Mouse (Mus musculus) bone marrow, adult 2 months (tissue): Measurements from ENCODE around the gene Tnfrsf23. TPM values are rescaled to one million over a fixed set of nuclear protein-coding genes. Genes with fewer than 3 reads are reported as not detected.

ENCODE experiments used
- H3K27ac ChIP-seq: fragments of 200-500 bp; 2 replicates; pipeline ENCODE4 v1.5.1; 2012; ENCODE audit warnings: low read depth, mild to moderate bottlenecking, control low read depth, inconsistent platforms, low read length; ENCODE audit not compliant: control insufficient read depth, poor library complexity, insufficient read depth
- H3K4me1 ChIP-seq: fragments of 200-500 bp; 2 replicates; pipeline ENCODE4 v1.6.1; 2011; ENCODE audit warnings: low read length; ENCODE audit not compliant: control insufficient read depth, insufficient read depth
- H3K4me3 ChIP-seq: fragments of 200-500 bp; replicated peaks from 2 replicates; pipeline ENCODE3; 2011; ENCODE audit warnings: mild to moderate bottlenecking, low read depth, low read length, control low read depth; ENCODE audit not compliant: control insufficient read depth
- CTCF ChIP-seq: fragments of 200-500 bp; IDR thresholded peaks from 2 replicates; pipeline ENCODE4 v1.5.1; 2011; ENCODE audit warnings: low read length, control low read depth; ENCODE audit not compliant: control insufficient read depth, insufficient read depth
- POLR2A ChIP-seq: fragments of 200-500 bp; IDR thresholded peaks from 2 replicates; pipeline ENCODE4 v1.6.1; 2011; ENCODE audit warnings: low read depth, mild to moderate bottlenecking, control low read depth, low read length, borderline replicate concordance; ENCODE audit not compliant: control insufficient read depth
- WGBS: fragments of 180-500 bp; shearing (Covaris S2); methylation state at CpG from one replicate; pipeline ENCODE4 v1.1.7; 2018; 5-methylcytosine and 5-hydroxymethylcytosine counted together
- polyA plus RNA-seq: library from polyadenylated mRNA; stranded (reverse); fragments of >200 nt; gene quantifications from 2 replicates; pipeline ENCODE4 v1.2.4, GENCODE M21; 2011; ENCODE audit warnings: low replicate concordance; ENCODE audit not compliant: missing spikeins, insufficient read depth, insufficient read length

The Tnfrsf23 gene
- polyA plus RNA-seq, result 0.85 and 1.3 TPM in 2 replicates

DNA sequence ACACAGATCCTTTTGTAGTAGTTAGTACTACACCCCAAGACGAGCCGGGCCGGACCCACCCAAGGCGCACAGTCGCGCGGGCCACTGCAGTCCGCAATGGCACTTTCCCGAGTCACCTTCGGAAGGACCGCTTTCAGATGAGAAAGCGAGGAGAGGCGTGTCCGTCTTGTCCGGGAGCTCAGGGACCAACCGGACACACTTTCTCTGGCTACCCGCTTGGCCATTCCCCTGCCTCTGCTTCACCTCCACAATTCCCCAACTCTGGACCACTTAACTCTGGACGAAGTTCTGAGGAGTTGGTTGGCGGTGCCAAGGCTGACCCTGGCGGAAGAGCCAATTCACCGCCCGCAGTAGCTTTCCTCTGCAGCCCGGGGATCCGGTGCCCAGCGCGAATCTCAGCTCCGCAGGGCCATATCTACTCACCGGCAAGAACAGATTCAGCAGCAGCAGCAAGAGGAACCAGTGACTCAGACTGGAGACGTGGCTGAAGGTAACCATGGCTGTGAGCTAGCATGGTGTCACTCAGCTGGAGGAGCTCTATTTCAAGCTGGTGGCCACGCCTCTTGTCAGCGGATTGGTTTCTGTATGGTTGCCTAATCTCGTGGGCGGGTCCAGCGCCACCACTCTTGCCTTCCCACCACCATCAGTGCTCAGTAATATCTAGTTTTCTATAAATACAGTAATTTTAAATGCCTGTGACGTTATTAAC is at the start of gene Tnfrsf23:
Gene Tnfrsf23, minus strand, starts transcription at position 514 of the 709 bp plus-strand sequence.
- Histone ChIP-seq H3K4me3 (peak within 1 kb of the TSS; percentile 58), H3K4me1 (peaks cover 2% of the 10 kb centered on the region), H3K27ac (peak within 1 kb of the TSS; percentile 41)
- WGBS, result under 1% methylated on average over 35 of the region's 35 CpGs
- TF ChIP-seq CTCF, result no peak
- TF ChIP-seq POLR2A, result 0 out of 2 replicates have a peak, but pooled peaks have one; percentile 17

DNA sequence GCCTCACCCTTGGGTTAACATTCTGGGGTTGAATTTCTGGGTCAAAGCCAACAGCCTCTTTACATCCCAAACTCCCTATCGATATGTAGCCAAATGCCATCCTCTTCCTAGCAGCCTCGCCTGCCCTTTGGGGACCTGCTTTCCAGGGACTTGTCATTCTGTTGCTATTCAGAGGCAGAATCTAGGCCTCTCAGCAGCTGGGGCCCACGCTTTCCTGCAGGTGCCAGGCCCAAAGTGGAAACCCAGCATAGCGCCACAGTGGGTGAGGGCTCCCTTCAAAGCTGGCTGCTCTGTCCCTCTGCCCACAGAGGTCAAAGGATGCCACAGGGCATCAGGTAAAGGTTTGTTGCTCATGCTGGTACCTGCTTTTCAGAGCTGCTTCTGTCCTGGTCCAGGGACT is 48.1 kb upstream of the Tnfrsf23 start:
- H3K4me3 ChIP-seq, result no peak overlapping the region
- WGBS, result 77% methylated on average over 4 of the region's 4 CpGs
- TF ChIP-seq POLR2A (no peak), CTCF (no peak)
- H3K4me1 ChIP-seq, result no peaks in the 10 kb centered on the region
- no peak overlapping the region for H3K27ac ChIP-seq

DNA sequence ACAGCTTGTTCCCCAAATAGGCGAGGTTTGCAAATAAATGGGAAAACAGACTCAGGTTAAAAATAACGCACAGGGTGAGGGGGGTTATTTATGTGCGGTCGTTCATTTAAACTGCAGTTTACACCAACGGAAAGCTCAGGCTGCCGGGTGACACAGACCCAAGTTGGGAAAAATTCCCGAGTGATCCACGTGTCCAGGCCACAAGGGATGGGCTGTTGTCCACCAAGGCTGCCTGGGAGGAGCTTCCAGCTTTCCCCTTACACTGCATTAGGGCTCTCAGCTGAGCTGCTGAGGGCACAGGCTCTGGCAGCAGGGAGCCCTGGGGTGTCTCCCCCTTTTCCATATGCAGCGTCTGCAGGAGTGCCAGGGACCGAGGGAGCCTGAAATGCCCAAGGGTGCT is 44.2 kb upstream of the Tnfrsf23 start:
- Histone ChIP-seq H3K4me1 (no peaks in the 10 kb centered on the region), H3K4me3 (no peak overlapping the region), H3K27ac (no peak overlapping the region)
- no peak for TF ChIP-seq POLR2A
- TF ChIP-seq CTCF, result no peak
- 84% methylated on average over 10 of the region's 10 CpGs for whole genome bisulfite sequencing

DNA sequence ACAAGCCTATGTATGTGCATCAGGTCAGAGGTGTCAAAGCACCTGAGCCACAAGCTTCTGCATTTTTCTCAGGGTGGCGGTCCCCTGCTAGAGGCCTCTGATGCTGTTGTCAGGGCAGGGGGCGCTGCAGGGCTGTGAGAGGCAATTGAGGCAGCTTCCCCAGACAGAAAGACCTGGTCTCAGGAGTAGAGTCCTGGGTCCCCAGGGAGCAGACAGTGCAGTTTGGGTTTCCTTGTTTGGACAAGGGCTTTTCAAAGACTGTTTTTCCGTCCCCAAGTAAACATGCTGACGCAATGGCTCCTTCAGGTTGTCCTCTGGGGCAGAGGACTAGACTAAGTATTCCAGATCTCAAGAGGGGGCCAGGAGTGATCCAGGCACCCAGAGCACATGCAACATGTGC is 40.7 kb upstream of the Tnfrsf23 start:
- TF ChIP-seq CTCF (no peak), POLR2A (no peak)
- Histone ChIP-seq H3K27ac (no peak overlapping the region), H3K4me1 (no peaks in the 10 kb centered on the region; the same call in 1 of the 2 replicates), H3K4me3 (no peak overlapping the region)
- WGBS, result 78% methylated on average over 4 of the region's 4 CpGs

DNA sequence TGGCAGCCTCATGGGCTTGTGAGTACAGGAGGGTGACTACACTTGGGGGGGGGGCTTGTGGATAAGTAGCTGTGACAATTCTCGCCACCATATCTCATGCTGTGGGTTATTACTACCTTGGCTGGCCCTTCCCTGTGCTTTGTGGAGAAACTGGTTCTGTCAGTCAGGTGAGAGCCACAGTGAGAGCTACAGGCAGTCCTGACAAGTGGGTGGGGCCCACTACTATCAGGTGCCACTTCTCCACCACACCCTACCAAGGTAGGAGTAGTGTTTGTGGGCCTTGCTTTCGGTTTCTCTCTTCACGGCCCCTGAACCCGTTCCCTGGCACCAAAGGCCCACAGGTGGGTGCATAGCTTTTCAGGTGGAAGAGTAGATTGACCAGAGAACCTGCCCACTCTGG is 38.2 kb upstream of the Tnfrsf23 start:
- no peak for TF ChIP-seq POLR2A
- TF ChIP-seq CTCF, result no peak
- 74% methylated on average over 4 of the region's 4 CpGs for WGBS
- no peak overlapping the region for H3K4me3 ChIP-seq
- no peak overlapping the region for H3K27ac ChIP-seq
- no peaks in the 10 kb centered on the region; the same call in 1 of the 2 replicates for H3K4me1 ChIP-seq

DNA sequence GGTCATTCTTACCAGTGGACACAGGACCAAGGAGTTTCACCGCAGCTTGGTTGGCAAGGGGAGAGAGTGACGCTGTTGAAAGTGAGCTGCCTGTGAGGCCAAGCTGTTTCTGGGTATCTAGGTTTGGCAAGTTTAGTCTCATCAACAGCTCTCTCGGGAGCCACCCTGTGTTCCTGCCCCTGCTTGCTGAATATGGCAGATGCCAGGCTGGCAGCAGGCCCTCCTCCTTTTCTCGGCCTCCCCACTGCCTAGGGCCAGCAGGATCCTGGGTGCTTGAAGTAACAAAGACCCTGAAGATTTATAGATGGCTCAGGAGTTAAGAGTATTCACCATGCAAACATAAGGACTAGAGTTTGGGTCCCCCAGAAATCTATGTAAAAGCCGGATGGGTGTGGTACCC is 37.0 kb upstream of the Tnfrsf23 start:
- TF ChIP-seq POLR2A (no peak), CTCF (no peak)
- Histone ChIP-seq H3K27ac (no peak overlapping the region), H3K4me1 (no peaks in the 10 kb centered on the region; the same call in 1 of the 2 replicates), H3K4me3 (no peak overlapping the region)
- WGBS, result 87% methylated on average over 5 of the region's 5 CpGs

DNA sequence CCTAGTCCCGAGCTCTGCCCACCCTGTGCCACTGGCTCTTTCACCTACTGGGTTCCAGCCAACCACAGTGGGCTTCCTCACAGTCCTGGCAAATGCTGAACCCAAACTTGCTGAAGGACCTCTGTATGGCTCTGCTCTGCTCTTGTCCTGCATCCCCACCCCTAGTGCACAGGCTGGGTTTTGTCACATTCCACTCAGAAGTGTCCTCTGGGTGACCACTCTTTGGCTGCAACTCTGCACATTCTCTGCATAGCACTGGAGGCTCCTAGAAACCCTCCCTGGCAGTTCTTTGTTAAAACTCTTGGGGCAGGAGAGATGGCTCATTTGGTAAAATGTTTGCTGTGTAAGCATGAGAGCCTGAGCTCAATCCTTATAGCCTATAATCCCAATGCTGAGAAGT is 32.1 kb upstream of the Tnfrsf23 start:
- H3K27ac ChIP-seq, result no peak overlapping the region
- no peaks in the 10 kb centered on the region for H3K4me1 ChIP-seq
- 55% methylated on average over 1 of the region's 1 CpGs for WGBS
- H3K4me3 ChIP-seq, result no peak overlapping the region
- TF ChIP-seq CTCF (no peak), POLR2A (no peak)

DNA sequence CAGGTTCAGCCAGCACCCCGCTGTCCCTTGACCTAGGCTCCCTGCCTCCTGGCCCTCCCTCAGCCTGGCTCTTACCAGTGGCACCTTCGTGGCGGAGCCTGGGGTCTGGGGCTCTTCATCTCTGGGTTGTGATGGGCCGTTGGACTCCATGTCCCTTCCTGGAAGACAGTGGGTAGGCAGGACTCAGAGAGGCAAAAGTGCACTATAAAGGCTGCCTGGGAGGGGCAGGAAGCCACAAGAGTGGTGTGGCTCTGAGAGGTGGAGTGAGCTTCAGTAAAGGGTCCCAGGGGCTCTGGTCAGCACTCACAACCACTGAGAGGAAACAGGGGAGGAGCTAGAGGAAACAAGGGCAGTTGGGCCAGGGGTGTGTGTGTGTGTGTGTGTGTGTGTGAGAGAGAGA is 27.7 kb upstream of the Tnfrsf23 start:
- Histone ChIP-seq H3K4me1 (no peaks in the 10 kb centered on the region; the same call in 1 of the 2 replicates), H3K27ac (peak overlapping the region; percentile 73), H3K4me3 (peak overlapping the region; percentile 57)
- TF ChIP-seq POLR2A, result no peak
- no peak for TF ChIP-seq CTCF
- WGBS, result 7% methylated on average over 4 of the region's 4 CpGs

DNA sequence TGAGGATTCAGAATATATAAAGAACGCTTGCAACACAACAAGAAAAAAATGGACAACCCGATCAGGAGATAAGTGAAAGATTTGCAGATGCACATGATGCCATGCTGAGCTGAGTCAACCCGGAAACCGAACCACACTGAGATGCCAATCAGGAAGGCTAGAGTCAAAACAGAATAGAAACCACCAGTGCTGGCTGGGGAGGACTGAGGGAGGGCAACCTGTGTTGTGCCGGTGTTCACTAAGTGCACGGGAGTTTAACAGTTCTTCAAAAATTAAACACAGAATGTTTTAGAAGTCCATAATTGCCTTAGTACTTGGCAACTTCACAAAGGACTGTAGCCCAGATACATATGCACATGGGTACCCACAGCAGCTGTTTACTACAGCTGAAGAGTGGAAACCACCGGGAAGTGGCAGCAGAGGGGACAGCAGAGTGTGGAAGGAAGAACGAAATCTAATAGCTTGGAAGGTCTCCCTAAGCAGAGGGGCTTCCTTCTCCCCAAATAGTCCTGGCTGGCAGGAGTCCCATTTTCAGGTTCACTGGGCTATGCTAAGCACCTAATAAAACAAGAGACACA is 27.2 kb upstream of the Tnfrsf23 start:
- Histone ChIP-seq H3K4me3 (peak overlapping the region; percentile 57), H3K27ac (peak overlapping the region; percentile 73), H3K4me1 (no peaks in the 10 kb centered on the region; the same call in 1 of the 2 replicates)
- TF ChIP-seq POLR2A, result no peak
- TF ChIP-seq CTCF, result no peak
- WGBS, result 6% methylated on average over 8 of the region's 8 CpGs
